Mouse (Mus musculus): ENCODE results near the gene Il5ra. TPM values are rescaled to one million over a fixed set of nuclear protein-coding genes. Genes with fewer than 3 reads are reported as not detected.

Gene Il5ra
- not detected for polyA plus RNA-seq (2014; fragmentation: Illumina TruSeq; extraction: RNeasy Lipid Tissue Mini Kit (QIAGEN cat#74804); ENCODE audit: low read depth, low replicate concordance)

GRCm38 (mm10) chr6:106748887-106749388 is at the start of gene Il5ra:
Gene Il5ra (minus strand): TSS chr6:106749037.

GRCm38 (mm10) chr6:106768640-106769289 is 19.9 kb upstream of the Il5ra start, which contains the start of gene Trnt1:
Gene Trnt1 (plus strand): TSS chr6:106769120.

Other genes with a start within 250 kb of the Il5ra start
- 33.4 TPM for gene Trnt1, start 20.1 kb upstream of the Il5ra start, polyA plus RNA-seq (2014; fragmentation: Illumina TruSeq; extraction: RNeasy Lipid Tissue Mini Kit (QIAGEN cat#74804); ENCODE audit: low read depth, low replicate concordance)
- 63.7 TPM for gene Crbn, start 51.0 kb upstream of the Il5ra start, polyA plus RNA-seq (2014; fragmentation: Illumina TruSeq; extraction: RNeasy Lipid Tissue Mini Kit (QIAGEN cat#74804); ENCODE audit: low read depth, low replicate concordance)